Mouse (Mus musculus): ENCODE measurements around the gene Atp6v0a1.

GRCm38 (mm10) chr11:101082208-101083082 is 73.2 kb downstream of the Atp6v0a1 start, which contains the start of gene Coasy:
- TF ChIP-seq CTCF (IDR thresholded peaks at IDR 0.05; ENCODE audit: borderline replicate concordance, insufficient read depth, low read length) = no peak
- peak; percentile 90 for TF ChIP-seq POLR2A (IDR thresholded peaks at IDR 0.05; ENCODE audit: low read depth, low read length)
